Mouse (Mus musculus): ENCODE measurements around the gene Casc3.

Casc3 gene

DNA sequence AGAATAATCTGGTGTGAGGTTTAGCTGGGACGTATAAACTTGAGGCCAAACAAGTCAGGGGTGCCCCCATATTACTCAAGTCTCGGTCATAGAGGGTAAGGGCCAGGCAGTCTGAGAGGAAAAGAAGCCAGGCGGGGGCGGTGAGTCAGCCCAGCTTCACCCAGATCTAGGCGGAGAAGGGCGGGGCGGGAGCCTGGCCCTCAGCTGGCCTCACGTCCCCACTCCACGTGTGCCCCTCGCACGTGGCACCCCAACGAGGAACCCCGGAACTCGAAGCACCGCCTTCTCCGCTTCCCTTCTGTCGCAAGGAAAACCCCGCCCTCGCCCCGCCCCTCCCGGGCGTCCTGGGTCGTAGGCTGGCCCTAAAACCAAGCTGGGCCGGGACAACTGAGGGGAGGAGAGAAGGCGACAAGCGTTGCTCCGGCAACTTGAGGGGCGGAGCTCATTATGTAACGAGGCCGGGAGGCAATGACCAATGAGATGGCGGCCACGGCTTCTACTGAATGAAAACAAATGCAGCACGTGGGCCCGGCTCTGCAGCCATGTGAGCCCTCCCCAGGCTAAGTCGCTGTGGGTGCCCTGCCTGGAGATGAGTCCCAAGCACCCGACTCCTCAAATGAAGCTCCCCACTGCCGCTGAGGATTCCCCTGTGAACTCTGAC is 30.9 kb upstream of the Casc3 start:
- peak; percentile 99 to 100 for DNase-seq

DNA sequence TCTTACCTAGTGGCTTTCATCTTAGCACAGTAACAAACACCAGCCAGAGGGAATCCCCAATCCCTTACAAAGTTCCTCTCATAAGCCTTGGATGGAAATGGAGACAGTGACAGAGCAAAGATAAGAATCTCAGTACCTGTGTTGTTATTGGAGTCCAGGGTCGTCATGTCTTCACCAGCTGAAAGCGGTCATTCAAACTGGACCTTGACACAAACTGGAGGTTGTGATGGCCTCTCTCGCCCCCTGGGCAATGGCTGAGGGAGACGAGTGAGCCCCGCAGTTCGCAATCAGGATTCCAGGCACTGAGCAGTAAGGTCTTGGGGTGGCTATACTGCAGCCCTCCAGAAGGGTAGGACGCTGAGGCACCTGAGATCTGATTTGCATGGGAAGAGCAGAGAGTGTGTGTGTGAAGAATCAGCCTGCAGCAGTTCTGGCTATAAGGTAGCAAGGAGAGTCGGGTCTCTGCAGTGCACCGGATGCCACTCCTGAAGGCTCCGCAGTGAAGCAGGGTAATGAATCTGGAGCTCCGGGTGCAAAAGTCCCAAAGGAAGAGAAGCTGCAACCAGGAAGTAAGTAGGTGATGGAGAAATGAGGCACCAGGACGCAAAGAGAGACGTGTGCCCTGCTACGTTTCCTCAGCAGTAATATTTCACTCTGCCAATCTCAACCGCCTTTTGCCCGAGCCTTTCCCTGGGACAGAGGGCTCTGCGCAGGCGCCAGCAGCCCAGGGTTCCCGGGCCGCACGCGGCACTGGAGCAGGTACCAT is 29.9 kb upstream of the Casc3 start, which contains the start of gene Nr1d1:
Gene Nr1d1 (minus strand): TSS at position 752 of the 766 bp plus-strand sequence.
- peak in 1 of 2 experiments; percentile 100 for DNase-seq

DNA sequence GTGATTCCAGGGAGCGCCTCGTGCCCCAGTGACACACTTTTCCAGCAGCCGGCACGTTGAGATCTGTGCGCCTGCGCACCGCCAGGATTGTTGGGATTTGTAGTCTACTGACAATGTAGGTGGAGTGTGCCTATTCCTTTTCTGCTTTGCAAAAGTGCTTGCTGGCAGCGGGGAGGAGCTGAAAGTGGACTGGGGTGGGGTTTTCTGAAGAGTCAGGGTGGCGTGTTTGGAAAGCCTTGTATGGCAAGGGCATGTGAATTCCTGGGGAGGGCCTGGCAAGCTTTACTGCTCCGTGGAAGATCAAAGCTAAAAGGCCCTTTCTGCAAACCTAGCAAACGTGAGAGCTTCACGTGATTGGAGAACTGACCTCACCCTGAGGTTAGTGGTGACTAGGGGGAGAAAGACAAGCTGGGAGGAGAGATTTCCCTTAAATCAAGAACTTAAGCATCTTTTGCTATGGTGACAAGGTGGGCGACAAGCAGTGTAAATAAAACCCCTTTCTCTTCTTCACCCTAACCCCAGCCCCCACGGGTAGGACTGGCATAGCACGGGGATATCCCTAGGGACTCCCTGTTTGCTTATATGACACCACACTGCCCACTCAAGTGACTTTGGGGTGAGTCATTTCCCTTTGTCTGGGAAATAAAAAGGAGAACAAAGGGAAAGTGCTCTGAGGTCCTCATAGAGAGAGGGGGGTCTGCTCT is 29.2 kb upstream of the Casc3 start:
- peak in 1 of 2 experiments; percentile 99 for DNase-seq

DNA sequence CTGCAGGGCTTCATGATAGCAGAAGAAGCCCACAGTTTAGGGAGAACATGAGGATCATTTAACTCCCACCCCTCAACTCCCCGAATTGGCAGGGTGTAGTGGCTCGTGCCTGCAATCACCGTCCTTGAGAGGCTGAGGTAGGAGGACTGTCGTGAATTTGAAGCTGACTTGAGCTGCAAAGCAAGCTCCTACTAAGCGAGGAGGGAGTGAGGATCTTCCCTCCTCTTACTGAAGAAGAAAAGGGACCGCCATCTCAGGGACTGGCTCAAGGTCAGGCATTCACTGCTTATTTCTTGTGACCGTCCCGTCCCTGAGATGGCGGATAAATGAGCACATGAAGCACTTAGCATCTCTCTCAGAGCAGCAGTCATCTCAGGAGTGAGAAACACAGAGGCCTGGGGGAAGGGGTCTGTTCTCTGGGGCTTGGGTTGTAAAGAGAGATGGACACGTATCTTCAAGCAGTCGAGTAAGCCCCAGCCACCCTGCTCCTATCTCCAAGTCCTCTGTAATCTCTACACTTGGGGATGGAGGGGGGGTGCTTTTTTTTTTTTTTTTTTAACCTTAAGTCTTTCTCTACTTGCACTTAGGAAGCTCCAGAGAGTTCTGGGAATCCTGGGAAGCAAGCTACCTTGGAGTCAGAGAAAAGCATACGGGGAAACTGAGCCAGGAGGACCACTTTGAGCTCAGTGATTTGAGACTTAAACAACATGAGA is 28.5 kb upstream of the Casc3 start:
- DNase-seq: no peak

DNA sequence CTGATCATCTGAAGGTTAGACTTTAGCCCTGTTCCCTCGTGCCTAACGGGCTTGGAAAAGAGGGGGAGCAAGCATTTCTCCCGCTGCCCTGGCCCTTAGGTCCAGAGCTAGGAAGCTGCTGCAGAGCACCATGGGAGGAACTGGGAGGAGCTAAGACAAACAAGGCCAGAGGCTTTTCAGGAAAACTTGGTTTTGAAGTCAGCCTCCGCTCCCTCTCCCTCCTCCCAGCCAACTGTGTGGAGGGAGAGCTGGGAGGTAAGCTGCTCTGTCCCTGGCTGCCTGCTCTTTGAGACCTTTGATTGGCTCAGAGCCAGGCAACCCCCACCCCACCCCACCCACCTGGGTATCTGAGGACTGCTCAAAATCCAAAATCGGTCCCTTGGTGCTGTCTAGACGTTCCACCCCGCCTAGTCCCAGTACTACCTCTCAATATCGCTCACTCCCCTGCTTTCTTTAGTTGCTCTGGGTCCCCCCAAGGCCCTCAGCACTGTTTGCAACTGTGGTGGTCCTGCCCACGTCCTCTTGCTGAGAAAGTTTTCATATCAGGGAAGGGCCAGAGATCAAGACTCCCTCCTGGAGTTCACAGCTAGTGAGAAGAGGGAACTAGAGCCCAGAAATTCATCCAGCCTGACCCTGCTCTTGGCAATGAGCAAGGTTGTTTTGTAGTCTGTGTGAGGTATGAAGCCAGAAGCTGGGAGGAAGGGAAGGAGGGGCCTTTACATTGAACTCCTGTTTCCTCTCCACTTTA is 27.7 kb upstream of the Casc3 start:
- peak in 1 of 2 experiments; percentile 35 for DNase-seq

DNA sequence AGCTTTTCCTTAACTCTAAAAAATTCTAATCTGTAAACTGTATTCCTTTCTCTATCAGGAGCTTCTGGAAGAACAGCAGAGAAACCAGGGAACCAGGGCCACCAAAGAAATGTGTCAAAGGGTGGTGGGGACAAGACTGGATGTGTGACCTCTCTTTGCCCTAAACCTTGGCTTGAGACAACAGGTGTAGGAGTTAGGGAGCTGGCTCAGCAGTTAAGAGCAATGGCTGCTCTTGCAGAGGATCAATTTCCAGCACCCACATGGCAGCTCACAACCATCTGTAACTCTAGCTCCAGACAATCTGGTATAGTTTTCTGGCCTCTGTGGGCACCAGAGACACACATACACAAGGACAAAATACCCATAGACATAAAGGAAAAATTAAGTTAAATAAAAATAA is 26.8 kb upstream of the Casc3 start:
- DNase-seq: no peak

DNA sequence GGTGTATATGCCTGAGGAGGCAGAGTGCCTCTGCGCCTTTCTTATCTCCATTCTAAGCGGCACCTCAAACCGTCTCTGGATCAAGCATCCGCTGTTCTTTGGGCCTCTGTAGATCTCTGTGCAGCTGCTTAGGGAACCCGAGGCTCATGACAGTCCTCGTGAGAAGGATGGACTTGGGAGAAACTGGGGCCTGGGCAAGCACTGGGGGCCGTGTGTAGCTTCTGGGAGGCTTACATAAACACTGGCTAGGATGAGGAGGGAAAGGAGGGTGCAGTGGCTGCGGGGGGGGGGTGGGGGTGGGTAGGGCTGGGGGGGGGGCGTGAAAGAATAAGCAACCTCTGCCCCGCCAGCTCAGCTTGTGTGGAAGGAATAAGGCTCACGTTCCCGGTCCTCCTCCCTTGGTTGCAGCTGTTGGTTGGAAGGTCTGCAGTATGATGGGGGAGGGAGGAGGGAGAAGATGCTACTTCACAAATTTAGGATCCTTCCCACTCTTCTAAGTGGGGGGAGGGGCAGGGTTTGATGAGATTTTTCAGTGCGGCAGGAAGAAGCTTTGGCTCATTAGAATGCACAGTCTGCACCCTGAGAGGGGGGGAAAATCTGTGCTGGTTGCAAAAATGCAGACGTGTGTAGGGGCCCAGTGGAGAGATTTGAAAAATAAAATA is 22.7 kb upstream of the Casc3 start:
- peak; percentile 46 to 60 for DNase-seq

DNA sequence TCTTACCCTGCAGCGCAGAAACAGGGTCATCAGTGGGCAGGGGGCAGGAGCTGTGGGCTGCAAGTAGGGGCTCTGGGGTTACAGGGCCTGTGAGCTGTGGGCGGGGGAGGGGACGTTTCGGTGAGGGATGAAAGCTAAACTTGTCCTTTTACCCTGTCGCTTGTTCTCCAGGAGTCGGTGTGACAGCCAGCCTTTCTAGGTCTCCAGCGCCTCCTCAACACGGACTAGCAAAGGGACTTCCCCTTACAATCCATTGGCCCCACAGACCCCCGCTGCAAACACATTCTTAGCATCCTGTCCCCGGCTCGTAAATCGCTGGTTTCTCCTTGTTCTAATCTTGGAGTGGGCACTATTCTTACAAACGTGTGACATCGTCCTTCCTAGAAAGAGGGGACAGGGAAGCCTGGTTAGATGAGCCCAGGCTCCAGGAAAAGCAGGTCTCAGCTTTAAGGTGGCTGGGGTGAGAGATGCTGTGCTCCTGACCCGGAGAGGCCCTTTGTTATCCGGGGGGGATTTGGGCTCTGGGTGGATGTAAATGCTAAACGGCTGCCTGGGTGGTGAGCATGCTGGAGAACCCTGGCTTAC is 22.0 kb upstream of the Casc3 start:
- DNase-seq: peak; percentile 65 to 71

DNA sequence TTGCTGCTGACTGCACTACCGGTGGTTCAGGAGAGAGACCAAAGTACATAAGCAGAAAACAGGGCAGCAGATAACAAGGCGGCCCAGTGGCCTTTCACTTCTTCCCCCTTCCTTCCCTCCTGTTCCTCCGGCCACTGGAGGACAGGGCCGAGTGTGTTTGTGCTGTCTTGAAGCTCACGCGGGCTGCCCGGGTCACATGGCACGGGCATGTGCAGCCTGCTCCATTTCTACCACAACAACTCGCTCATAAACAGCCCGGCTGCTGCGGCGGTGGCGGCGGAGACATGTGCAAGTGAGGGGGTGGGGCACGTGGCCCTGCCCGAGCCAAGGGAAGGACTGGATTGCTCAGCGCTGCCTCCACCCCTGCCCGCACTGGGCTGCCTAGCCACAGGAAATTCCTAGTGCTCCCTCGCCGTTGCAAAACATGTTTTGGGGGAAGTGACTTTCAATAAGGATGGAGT is 21.4 kb upstream of the Casc3 start:
- peak; percentile 97 to 98 for DNase-seq

DNA sequence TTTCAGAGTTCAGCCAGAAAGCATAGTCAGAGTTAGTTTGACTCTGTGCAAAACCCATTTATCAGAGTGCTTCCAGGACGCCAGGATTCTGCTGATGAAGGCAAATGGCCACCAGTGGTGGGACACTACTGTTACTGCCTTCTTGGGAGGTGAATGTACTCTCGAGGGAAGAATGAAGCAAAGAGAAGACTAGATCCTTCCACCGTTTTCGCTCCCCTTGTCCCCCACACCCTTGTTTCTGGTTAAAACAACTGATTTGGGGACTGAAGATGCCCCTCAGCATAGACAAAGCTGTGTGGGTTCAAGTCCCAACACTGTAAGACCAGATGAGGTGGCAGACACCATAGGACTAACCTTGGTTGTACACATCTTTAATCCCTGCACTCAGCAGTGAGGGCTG is 20.6 kb upstream of the Casc3 start:
- no peak for DNase-seq

DNA sequence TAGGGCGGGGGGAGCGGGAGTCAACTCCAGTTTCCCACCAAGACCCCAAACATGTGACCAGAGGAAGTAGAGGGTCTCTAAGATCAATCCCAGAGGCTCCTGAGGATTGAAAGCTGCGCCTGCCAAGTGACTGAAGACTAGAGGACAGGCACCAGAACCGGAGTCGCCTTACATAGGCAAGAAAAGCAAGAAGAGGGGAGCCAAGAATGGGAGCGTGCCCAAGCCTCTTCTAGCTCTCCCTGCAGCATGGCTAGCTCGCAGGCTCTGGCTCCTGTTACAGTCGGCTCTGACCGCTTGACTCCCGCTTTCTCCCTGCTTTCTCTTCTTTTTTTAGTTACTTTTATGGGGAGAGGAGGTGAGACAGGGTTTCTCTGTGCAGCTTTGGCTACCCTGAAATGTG is 19.5 kb upstream of the Casc3 start:
- DNase-seq: peak in 1 of 2 experiments; percentile 56

DNA sequence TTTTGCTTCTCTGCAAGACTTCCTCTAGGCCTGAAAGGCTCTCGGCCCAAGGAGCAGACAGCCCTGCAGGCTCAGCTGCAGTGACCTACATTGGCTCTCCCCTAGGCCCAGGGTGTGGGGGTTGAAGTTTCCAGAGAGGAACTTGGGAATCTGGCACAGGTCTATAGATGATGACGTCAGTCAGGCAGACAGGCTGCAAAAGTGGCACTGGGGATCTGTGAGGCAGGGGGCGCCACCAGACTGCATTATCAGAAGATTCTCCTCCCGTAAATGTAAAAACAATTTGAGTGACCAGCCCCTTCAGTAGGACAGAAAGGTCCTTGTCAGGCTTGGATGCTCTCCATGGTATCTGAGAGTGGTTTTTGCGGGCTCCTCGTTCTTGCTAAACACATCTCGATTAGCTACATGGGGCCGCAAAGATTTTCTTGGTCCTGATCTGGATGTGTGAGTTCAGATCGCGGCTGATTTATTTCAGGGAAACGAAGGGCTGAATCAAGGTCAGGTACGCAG is 18.9 kb upstream of the Casc3 start:
- DNase-seq: peak; percentile 79 to 85

DNA sequence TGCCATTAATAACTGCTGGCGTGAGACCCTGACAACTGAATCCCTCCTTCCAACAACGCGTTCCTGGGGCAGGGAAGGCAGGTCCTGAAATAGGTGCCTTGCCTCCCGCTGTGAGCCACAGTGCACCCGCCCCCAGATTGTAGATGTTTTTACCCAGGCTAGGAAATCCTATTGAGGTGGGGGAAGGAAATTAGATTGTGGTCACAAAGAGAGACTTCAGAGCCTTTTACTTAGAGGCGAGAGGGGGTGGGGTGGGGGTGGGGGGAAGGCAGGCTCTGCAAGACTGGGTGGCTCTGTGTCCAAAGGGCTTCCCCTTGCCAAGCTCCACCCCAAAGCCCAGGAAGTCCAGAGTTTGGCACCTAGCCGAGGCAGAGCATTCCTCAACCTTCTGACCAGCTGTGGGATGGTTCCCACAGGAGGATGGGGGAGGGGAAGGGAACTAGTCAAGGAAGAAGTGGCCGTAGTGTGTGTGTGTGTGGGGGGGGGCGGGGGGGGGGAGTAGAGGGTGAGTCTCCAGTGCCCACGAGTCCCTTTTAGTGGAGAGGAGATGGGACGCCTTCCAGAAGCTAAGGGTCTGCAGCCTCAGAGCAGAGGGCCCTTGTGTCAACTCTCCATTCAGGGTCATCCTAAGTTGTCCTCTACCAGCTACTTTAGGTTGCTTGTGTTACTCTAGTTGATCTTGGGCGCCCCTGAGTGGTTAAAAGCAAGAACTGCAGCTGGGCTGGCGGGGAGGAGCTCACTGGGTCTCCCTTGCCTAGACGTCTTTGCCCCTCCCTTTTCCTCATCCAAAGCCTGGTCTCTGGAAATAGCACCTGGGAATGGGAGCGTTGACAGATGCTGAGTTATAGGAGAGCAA is 18.1 kb upstream of the Casc3 start:
- DNase-seq: peak; percentile 95 to 96

DNA sequence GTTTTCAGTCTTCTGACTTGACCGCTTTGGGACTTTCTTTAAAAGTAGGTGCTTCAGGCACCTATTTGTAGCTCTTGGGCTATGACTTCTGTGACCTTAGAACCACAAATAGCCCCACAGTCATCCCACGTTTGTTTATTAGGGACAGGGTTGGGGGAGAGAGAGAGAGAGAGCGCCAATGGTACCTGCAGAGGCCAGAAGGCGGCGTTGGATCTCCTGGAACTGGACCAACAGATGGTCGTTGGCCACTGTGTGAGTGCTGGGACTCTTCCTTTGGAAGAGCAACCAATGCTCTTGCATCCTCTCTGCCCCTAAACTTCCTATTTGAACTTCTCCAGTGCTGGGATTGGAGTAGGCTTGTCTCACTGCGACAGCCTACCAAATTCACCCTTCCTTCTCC is 17.5 kb upstream of the Casc3 start:
- peak in 1 of 2 experiments; percentile 55 for DNase-seq

DNA sequence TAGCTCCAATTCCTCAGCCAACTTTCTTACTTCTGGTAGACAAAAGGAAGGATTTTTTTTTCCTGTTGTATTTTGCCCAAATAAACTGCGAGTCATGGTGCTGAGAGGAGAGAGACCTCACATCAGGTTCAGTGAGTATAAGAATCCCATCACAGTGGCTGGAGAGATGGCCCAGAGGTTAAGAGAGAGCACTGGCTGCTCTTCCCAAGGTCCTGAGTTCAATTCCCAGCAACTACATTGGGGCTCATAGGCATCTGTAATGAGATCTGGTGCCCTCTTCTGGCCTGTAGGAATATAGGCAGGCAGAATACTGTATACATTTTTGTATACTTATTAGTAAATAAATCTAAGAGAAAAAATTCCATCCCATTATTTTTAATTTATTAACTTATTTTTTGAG is 17.0 kb upstream of the Casc3 start:
- no peak for DNase-seq

DNA sequence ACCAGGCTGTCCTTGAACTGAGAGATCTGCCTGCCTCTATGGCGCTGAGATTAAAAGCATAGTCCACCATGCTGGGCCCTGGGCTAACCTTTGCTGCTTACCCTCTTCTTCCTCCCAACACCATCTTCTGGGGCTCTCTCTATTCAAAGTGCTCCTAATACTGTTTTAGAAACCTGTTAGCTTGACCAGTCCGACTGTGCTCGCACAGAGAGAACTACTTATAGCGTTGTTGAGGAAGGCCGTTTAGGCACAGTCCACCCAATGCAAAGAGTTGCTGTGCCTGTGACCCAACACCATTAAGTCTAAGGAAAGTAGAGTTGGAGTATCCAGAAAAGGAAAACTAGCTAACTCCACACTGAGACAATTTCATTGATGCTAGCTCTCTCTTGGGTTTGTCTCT is 16.6 kb upstream of the Casc3 start:
- no peak for DNase-seq

DNA sequence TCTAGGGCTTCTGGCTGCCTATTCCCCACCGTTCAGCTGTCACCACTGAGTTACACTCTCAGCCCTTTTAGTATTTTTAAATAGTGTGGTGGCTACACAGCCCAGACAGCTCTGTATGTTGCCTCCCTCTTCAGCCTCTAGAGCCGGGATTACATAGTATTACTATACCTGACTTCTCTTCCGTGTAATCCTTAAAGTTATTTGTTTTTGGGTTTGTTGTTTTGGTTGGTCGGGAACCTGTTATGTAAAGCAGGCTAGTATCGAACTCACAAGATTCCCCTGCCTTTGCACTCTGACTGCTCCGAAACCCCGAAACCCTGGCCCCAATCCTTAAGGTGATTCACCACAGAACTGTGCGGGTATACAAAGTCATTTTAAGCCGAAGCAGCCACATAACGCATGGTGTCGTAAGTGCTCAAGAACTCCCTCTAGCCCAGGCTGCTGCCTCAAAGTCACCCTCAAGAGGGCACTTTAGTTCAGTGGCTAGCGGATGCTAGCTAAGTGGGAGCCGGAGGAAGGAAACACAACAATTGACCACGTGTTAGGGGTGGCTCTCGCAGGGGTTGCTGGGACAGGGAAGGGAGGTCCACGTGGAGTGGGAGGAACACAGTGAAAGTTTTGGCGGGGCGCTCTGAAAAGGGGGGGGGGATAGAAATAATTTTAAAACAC is 16.0 kb upstream of the Casc3 start:
- peak; percentile 85 to 91 for DNase-seq

DNA sequence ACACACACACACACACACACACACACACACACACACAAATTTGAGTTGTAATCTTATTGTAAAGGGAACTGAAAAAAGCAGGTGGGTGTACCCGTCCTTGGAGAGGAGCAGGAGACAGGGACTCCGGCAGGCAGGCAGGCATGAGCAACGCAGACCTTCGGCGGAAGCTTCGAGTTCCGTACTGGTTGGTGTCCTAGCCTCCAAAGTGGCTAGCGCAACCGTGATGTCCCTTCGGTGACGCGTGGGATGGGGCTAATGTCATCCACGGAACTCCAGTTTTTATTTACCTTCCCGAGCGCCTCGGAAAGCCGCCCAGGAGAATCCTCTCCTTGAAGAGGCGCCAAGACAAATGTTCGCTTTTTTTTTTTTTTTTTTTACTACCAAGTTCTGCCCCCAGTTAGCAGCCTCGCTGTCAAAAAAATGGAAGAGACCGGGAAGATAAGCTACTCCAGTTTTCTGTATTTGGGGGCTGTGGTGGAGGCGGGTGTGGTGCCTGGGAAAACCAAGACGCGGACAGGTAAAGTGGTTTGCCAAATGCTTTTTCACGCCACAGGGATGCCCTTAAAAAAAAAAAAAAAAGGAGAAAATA is 15.4 kb upstream of the Casc3 start:
- no peak for DNase-seq

DNA sequence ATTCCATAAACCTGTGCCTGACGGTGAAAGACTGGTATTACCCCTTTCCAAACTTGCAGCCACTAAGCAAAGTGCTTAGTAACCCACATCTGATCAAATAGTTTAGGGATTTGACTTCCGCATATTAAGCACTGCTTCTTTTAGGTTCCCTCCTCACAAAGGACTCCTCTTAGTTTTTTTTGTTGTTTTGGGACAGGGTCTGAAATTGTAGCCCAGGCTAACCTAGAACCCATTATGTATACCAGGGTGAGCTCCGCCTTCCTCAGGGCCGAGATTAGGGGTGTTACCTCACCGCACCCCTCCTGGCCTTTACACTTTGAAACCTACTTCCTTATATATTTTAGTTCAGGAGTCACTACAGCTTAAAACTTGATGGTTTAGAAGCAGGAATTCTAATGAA is 14.9 kb upstream of the Casc3 start:
- DNase-seq: no peak
